Mouse (Mus musculus): ENCODE results near the gene Ccr9.

- TF ChIP-seq CTCF (IDR thresholded peaks at IDR 0.05), result no peak
- no peak for TF ChIP-seq POLR2A (IDR thresholded peaks at IDR 0.05; ENCODE audit: insufficient read depth, low read depth, low read length)
- no peak for TF ChIP-seq EP300 (IDR thresholded peaks at IDR 0.05; ENCODE audit: insufficient read depth, low read depth, low read length)
Measured at GRCm38 (mm10) chr9:123731271-123731670, 53.0 kb downstream of the Ccr9 start.
